Mouse (Mus musculus) olfactory bulb, adult 2 months (tissue): ENCODE results near the gene Ccdc134.

ENCODE experiments used
- CTCF ChIP-seq: fragments of 200-500 bp; IDR thresholded peaks from 2 replicates; pipeline ENCODE4 v1.5.1; 2012; ENCODE audit warnings: low read depth, mild to moderate bottlenecking, low read length, moderate library complexity; ENCODE audit not compliant: insufficient read depth
- POLR2A ChIP-seq: fragments of 200-500 bp; IDR thresholded peaks from 2 replicates; pipeline ENCODE4 v1.6.1; 2012; ENCODE audit warnings: mild to moderate bottlenecking, low read depth, low read length, moderate library complexity; ENCODE audit not compliant: insufficient read depth

DNA sequence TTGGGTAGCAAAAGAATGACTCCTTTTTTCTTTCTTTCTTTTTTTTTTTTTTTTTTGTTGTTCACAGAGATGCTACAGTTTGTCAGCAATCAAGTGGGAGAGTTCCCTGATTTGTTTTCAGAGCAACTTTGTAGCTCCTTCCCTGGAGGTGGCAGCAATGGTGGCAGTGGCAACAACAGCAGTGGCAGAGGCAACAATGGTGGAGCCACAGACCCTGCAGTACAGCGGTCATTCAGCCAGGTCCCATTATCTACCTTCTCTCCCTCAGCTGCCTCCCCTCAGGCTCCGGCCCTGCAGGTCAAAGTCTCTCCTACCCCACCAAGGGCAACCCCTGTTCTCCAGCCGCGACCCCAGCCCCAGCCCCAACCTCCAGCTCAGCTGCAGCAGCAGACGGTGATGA, 41.9 kb downstream of the Ccdc134 start:
- TF ChIP-seq CTCF: no peak
- TF ChIP-seq POLR2A: no peak
